Mouse (Mus musculus) MEL (cell line): ENCODE measurements around the gene Itpr1. TPM values are rescaled to one million over a fixed set of nuclear protein-coding genes. Genes with fewer than 3 reads are reported as not detected.

ENCODE experiments used
- DNase-seq: peaks from one replicate; pipeline ENCODE4 v3.0.0; 2011; ENCODE audit warnings: low read depth, low spot score
- H3K27ac ChIP-seq: 2 replicates; pipeline ENCODE4 v1.5.1; 2012; ENCODE audit warnings: low read depth, mild to moderate bottlenecking, control low read depth, low read length, moderate library complexity; ENCODE audit not compliant: control insufficient read depth
- H3K27me3 ChIP-seq, 2 experiments: fragments of 150-350 bp in 1 of 2; sonication (generic) in 1 of 2; 2 replicates each; pipeline ENCODE4 v1.6.1; 2012; ENCODE audit warnings: low read length in 2 of 2, mild to moderate bottlenecking in 2 of 2, improper control_type of control experiment in 1 of 2, moderate library complexity in 1 of 2; ENCODE audit not compliant: insufficient read depth in 2 of 2, control insufficient read depth in 1 of 2
- H3K36me3 ChIP-seq, 2 experiments: 2 replicates each; pipeline ENCODE4 v1.6.1; 2012 to 2014; ENCODE audit warnings: low read length in 2 of 2, improper control_type of control experiment in 1 of 2, inconsistent platforms in 1 of 2, mild to moderate bottlenecking in 1 of 2; ENCODE audit not compliant: insufficient read depth in 2 of 2, control insufficient read depth in 1 of 2
- H3K4me1 ChIP-seq, 2 experiments: fragments of 150-350 bp in 1 of 2; sonication (generic) in 1 of 2; 2 replicates each; pipeline ENCODE4 v1.6.1; 2012; ENCODE audit warnings: low read length in 2 of 2, improper control_type of control experiment in 1 of 2, mild to moderate bottlenecking in 1 of 2; ENCODE audit not compliant: insufficient read depth in 2 of 2, control insufficient read depth in 1 of 2
- H3K4me3 ChIP-seq, 2 experiments: fragments of 150-350 bp in 1 of 2; sonication (generic) in 1 of 2; 2 replicates each; pipeline ENCODE4 v1.5.1; 2012; ENCODE audit warnings: low read depth in 2 of 2, low read length in 2 of 2, mild to moderate bottlenecking in 2 of 2, moderate library complexity in 2 of 2, control low read depth in 1 of 2, improper control_type of control experiment in 1 of 2; ENCODE audit not compliant: control insufficient read depth in 1 of 2, insufficient read depth in 1 of 2
- H3K79me2 ChIP-seq: 2 replicates; pipeline ENCODE4 v1.6.1; 2012; ENCODE audit warnings: mild to moderate bottlenecking, low read length, moderate library complexity; ENCODE audit not compliant: control insufficient read depth, poor library complexity, insufficient read depth
- H3K9ac ChIP-seq: 2 replicates; pipeline ENCODE4 v1.6.1; 2012; ENCODE audit warnings: low read depth, mild to moderate bottlenecking, control low read depth, low read length, moderate library complexity; ENCODE audit not compliant: control insufficient read depth, poor library complexity, severe bottlenecking
- H3K9me3 ChIP-seq: fragments of 150-350 bp; sonication (generic); replicated peaks from 2 replicates; pipeline ENCODE4 v1.6.1; 2012; ENCODE audit warnings: mild to moderate bottlenecking, low read length, improper control_type of control experiment, moderate library complexity; ENCODE audit not compliant: insufficient read depth
- BHLHE40 ChIP-seq: IDR thresholded peaks from 2 replicates; pipeline ENCODE4 v1.6.1; 2012; ENCODE audit warnings: low read depth, mild to moderate bottlenecking, inconsistent platforms, low read length, improper control_type of control experiment, borderline replicate concordance
- E2F4 ChIP-seq: IDR thresholded peaks from 2 replicates; pipeline ENCODE4 v1.6.1; 2011; ENCODE audit warnings: low read depth, low read length, improper control_type of control experiment, borderline replicate concordance
- ELF1 ChIP-seq: IDR thresholded peaks from 2 replicates; pipeline ENCODE4 v1.6.1; 2014; ENCODE audit warnings: low read depth, mild to moderate bottlenecking, inconsistent platforms, low read length, improper control_type of control experiment, moderate library complexity
- ETS1 ChIP-seq: IDR thresholded peaks from 2 replicates; pipeline ENCODE4 v1.6.1; 2012; ENCODE audit warnings: low read depth, mild to moderate bottlenecking, inconsistent platforms, low read length, improper control_type of control experiment, moderate library complexity
- GABPA ChIP-seq: IDR thresholded peaks from 2 replicates; pipeline ENCODE4 v1.6.1; 2012; ENCODE audit warnings: low read depth, mild to moderate bottlenecking, inconsistent platforms, low read length, improper control_type of control experiment, moderate library complexity
- KAT2A ChIP-seq: conservative IDR thresholded peaks from 2 replicates; pipeline ENCODE4 v1.6.1; 2012; ENCODE audit warnings: low read depth, low read length, improper control_type of control experiment, inconsistent platforms
- MYB ChIP-seq: IDR thresholded peaks from 2 replicates; pipeline ENCODE4 v1.6.1; 2011; ENCODE audit warnings: mild to moderate bottlenecking, low read depth, low read length, improper control_type of control experiment
- POLR2AphosphoS2 ChIP-seq: IDR thresholded peaks from 2 replicates; pipeline ENCODE4 v1.6.1; 2011; ENCODE audit warnings: low read length, improper control_type of control experiment
- POLR2AphosphoS5 ChIP-seq: IDR thresholded peaks from 2 replicates; pipeline ENCODE4 v1.6.1; 2012; ENCODE audit warnings: low read depth, borderline replicate concordance, mild to moderate bottlenecking, inconsistent platforms, low read length, moderate library complexity, mixed read lengths
- RAD21 ChIP-seq: IDR thresholded peaks from 2 replicates; pipeline ENCODE4 v1.6.1; 2011; ENCODE audit warnings: mild to moderate bottlenecking, low read depth, low read length, improper control_type of control experiment
- SMC3 ChIP-seq: IDR thresholded peaks from 2 replicates; pipeline ENCODE4 v1.6.1; 2011; ENCODE audit warnings: low read depth, low read length, improper control_type of control experiment
- TAL1 ChIP-seq: IDR thresholded peaks from 2 replicates; pipeline ENCODE4 v1.6.1; 2012; ENCODE audit warnings: mild to moderate bottlenecking, inconsistent platforms, low read length, moderate library complexity, mixed read lengths
- TCF12 ChIP-seq: IDR thresholded peaks from 2 replicates; pipeline ENCODE4 v1.6.1; 2014; ENCODE audit warnings: low read depth, mild to moderate bottlenecking, inconsistent platforms, low read length, improper control_type of control experiment, moderate library complexity
- USF1 ChIP-seq: IDR thresholded peaks from 2 replicates; pipeline ENCODE4 v1.6.1; 2014; ENCODE audit warnings: low read depth, mild to moderate bottlenecking, inconsistent platforms, low read length, improper control_type of control experiment, moderate library complexity
- USF2 ChIP-seq, 2 experiments: IDR thresholded peaks; 2 replicates each; pipeline ENCODE4 v1.6.1; 2011 to 2012; ENCODE audit warnings: improper control_type of control experiment in 2 of 2, low read length in 2 of 2, borderline replicate concordance in 1 of 2, inconsistent platforms in 1 of 2, low read depth in 1 of 2, mild to moderate bottlenecking in 1 of 2; ENCODE audit not compliant: insufficient read depth in 1 of 2
- ZMIZ1 ChIP-seq: IDR thresholded peaks from 2 replicates; pipeline ENCODE4 v1.6.1; 2012; ENCODE audit warnings: low read depth, mild to moderate bottlenecking, inconsistent platforms, low read length, improper control_type of control experiment, moderate library complexity
- ZNF384 ChIP-seq: IDR thresholded peaks from 2 replicates; pipeline ENCODE4 v1.6.1; 2012; ENCODE audit warnings: low read depth, mild to moderate bottlenecking, inconsistent platforms, low read length, improper control_type of control experiment
- polyA plus RNA-seq, 2 experiments: library from polyadenylated mRNA; stranded (reverse) in 1 of 2; unstranded in 1 of 2; fragments of >175 nt in 1 of 2; fragments of >200 nt in 1 of 2; gene quantifications; 2 replicates each; pipeline versions ENCODE4 v1.2.1 to v1.2.4; 2012; ENCODE audit warnings: low replicate concordance in 2 of 2, low read depth in 1 of 2; ENCODE audit not compliant: insufficient read length in 2 of 2, insufficient read depth in 1 of 2, missing spikeins in 1 of 2
- total RNA-seq: library from RNA; depleted of rRNA; stranded (reverse); fragments of 300-350 nt; gene quantifications from 2 replicates; pipeline ENCODE4 v1.2.3, GENCODE M21; 2012

Itpr1 gene
- total and polyA plus RNA-seq, 3 experiments = 15.6 to 19.0 TPM; not detected in 1

- TF ChIP-seq KAT2A (no peak), ZNF384 (no peak), RAD21 (no peak), ZMIZ1 (no peak), TAL1 (no peak), E2F4 (no peak), SMC3 (no peak)
- H3K36me3 ChIP-seq = peaks cover 0 to 5% of the 10 kb centered on the region in 2 experiments; a peak in 2 of 4 replicates
- DNase-seq = no peak
- no peak overlapping the region for H3K9ac ChIP-seq
- no peaks in the 10 kb centered on the region for H3K9me3 ChIP-seq
- no peak overlapping the region for H3K27ac ChIP-seq
- no peak overlapping the region for H3K4me3 ChIP-seq
- no peaks in the 10 kb centered on the region for H3K27me3 ChIP-seq
- H3K79me2 ChIP-seq = no peaks in the 10 kb centered on the region
- H3K4me1 ChIP-seq = peaks cover 0 to 2% of the 10 kb centered on the region in 2 experiments; a peak in 2 of 4 replicates
These were observed 327.5 kb downstream of the Itpr1 start for GRCm38 (mm10) chr6:108540441-108540840.

GRCm38 (mm10) chr6:108544917-108545316 lies 332.0 kb downstream of the Itpr1 start:
- H3K36me3 ChIP-seq = no peaks in the 10 kb centered on the region
- H3K27ac ChIP-seq = no peak overlapping the region
- DNase-seq = no peak
- H3K9ac ChIP-seq = no peak overlapping the region
- H3K27me3 ChIP-seq = no peaks in the 10 kb centered on the region
- H3K4me1 ChIP-seq = no peaks in the 10 kb centered on the region
- no peaks in the 10 kb centered on the region for H3K9me3 ChIP-seq
- H3K79me2 ChIP-seq = no peaks in the 10 kb centered on the region
- TF ChIP-seq USF2 (IDR thresholded peaks at IDR 0.05; ENCODE audit: borderline replicate concordance in 1 of 2, insufficient read depth in 1 of 2, low read depth in 1 of 2, low read length in 2 of 2) = no peak
- TF ChIP-seq ELF1 = no peak
- no peak for TF ChIP-seq MYB
- no peak for TF ChIP-seq GABPA
- TF ChIP-seq USF1 = no peak
- TF ChIP-seq BHLHE40 = no peak
- no peak for TF ChIP-seq TCF12
- TF ChIP-seq POLR2AphosphoS5 = no peak
- no peak for TF ChIP-seq POLR2AphosphoS2
- no peak for TF ChIP-seq KAT2A
- TF ChIP-seq ETS1 = no peak
- no peak overlapping the region for H3K4me3 ChIP-seq
